Mouse (Mus musculus) forebrain, embryonic 11.5 days (tissue): ENCODE results near the gene Sh3bp4. TPM values are rescaled to one million over a fixed set of nuclear protein-coding genes. Genes with fewer than 3 reads are reported as not detected.
A peak's percentile ranks its signal among the peaks of the same experiment; 100 is the strongest.

ENCODE experiments used
- ATAC-seq: fragments of 200-750 bp; cut with Nextera tagmentation; replicated peaks from 2 replicates; pipeline ENCODE4 v1.8.0; 2017; ENCODE audit warnings: moderate TSS enrichment; ENCODE audit not compliant: low FRiP score
- DNase-seq: peaks from one replicate; pipeline ENCODE4 v3.0.0-alpha.2; 2017; ENCODE audit warnings: low spot score
- H3K27ac ChIP-seq: fragments of 300-500 bp; sonication (generic); 2 replicates; pipeline ENCODE4 v1.5.1; 2014; ENCODE audit warnings: low read depth, low read length
- H3K27me3 ChIP-seq: fragments of 300-500 bp; sonication (generic); 2 replicates; pipeline ENCODE4 v1.6.1; 2014; ENCODE audit warnings: mild to moderate bottlenecking, low read length, mixed read lengths; ENCODE audit not compliant: control insufficient read depth, insufficient read depth
- H3K36me3 ChIP-seq: fragments of 300-500 bp; sonication (generic); 2 replicates; pipeline ENCODE4 v1.6.1; 2014; ENCODE audit warnings: mild to moderate bottlenecking, low read length, moderate library complexity, mixed read lengths; ENCODE audit not compliant: control insufficient read depth, insufficient read depth
- H3K4me1 ChIP-seq: fragments of 300-500 bp; sonication (generic); replicated peaks from 2 replicates; pipeline ENCODE4 v1.6.1; 2014; ENCODE audit warnings: low read length, mixed read lengths; ENCODE audit not compliant: control insufficient read depth, insufficient read depth
- H3K4me2 ChIP-seq: fragments of 300-500 bp; sonication (generic); 2 replicates; pipeline ENCODE4 v1.6.1; 2014; ENCODE audit warnings: low read depth, mild to moderate bottlenecking, low read length, moderate library complexity, mixed read lengths; ENCODE audit not compliant: severe bottlenecking
- H3K4me3 ChIP-seq: fragments of 300-500 bp; sonication (generic); 2 replicates; pipeline ENCODE4 v1.5.1; 2014; ENCODE audit warnings: low read depth, low read length
- H3K9ac ChIP-seq: fragments of 300-500 bp; sonication (generic); 2 replicates; pipeline ENCODE4 v1.6.1; 2014; ENCODE audit warnings: low read length
- H3K9me3 ChIP-seq: fragments of 300-500 bp; sonication (generic); 2 replicates; pipeline ENCODE4 v1.6.1; 2016; ENCODE audit warnings: low read length, mixed read lengths; ENCODE audit not compliant: control insufficient read depth
- WGBS: fragments of 180-500 bp; shearing (Covaris S2); extraction: QIAGEN DNeasy Blood & Tissue Kit; methylation state at CpG from one replicate; pipeline ENCODE4 v1.1.7; 2014; 5-methylcytosine and 5-hydroxymethylcytosine counted together
- polyA plus RNA-seq: library from polyadenylated mRNA; unstranded; fragments of >200 nt; fragmentation: Nextera tagmentation; extraction: Ambion mirVana; gene quantifications from 2 replicates; pipeline ENCODE4 v1.2.1, GENCODE M21; 2014

The Sh3bp4 gene
- polyA plus RNA-seq, 1 experiment from 2014 or later: 29.3 TPM

- ATAC-seq (no peak), DNase-seq (no peak)
- H3K9me3 ChIP-seq: no peaks in the 10 kb centered on the region
- no peak overlapping the region for H3K4me2 ChIP-seq
- peaks cover 41% of the 10 kb centered on the region for H3K4me1 ChIP-seq
- H3K4me3 ChIP-seq: no peak overlapping the region
- no peaks in the 10 kb centered on the region for H3K27me3 ChIP-seq
- no peaks in the 10 kb centered on the region for H3K36me3 ChIP-seq
- H3K27ac ChIP-seq: no peak overlapping the region
- H3K9ac ChIP-seq: no peak overlapping the region
- 62% methylated on average over 5 of the region's 5 CpGs for WGBS
Observed at GRCm38 (mm10) chr1:89093696-89094095, 23.5 kb downstream of the Sh3bp4 start.

- Histone ChIP-seq H3K4me1 (peaks cover 41% of the 10 kb centered on the region), H3K36me3 (no peaks in the 10 kb centered on the region), H3K9ac (no peak overlapping the region), H3K9me3 (no peaks in the 10 kb centered on the region), H3K4me3 (no peak overlapping the region), H3K27me3 (no peaks in the 10 kb centered on the region), H3K27ac (no peak overlapping the region), H3K4me2 (no peak overlapping the region)
- DNase-seq (no peak), ATAC-seq (no peak)
- 60% methylated on average over 4 of the region's 4 CpGs for WGBS
Observed at GRCm38 (mm10) chr1:89094416-89094815, 24.2 kb downstream of the Sh3bp4 start.

GRCm38 (mm10) chr1:89095642-89096424 lies 25.6 kb downstream of the Sh3bp4 start:
- Histone ChIP-seq H3K4me1 (peaks cover 41% of the 10 kb centered on the region), H3K4me3 (no peak overlapping the region), H3K4me2 (no peak overlapping the region; the same call in 1 of the 2 replicates), H3K9me3 (no peaks in the 10 kb centered on the region), H3K27ac (peak overlapping the region; percentile 50; the same call in 1 of the 2 replicates), H3K9ac (no peak overlapping the region), H3K36me3 (no peaks in the 10 kb centered on the region), H3K27me3 (no peaks in the 10 kb centered on the region)
- WGBS: 14% methylated on average over 14 of the region's 14 CpGs
- peak; percentile 55 for ATAC-seq
- peak; percentile 64 for DNase-seq

- no peak overlapping the region for H3K9ac ChIP-seq
- peaks cover 6% of the 10 kb centered on the region for H3K4me1 ChIP-seq
- 24% methylated on average over 14 of the region's 15 CpGs for WGBS
- ATAC-seq (no peak), DNase-seq (no peak)
- peak overlapping the region; percentile 54; the same call in 1 of the 2 replicates for H3K27ac ChIP-seq
- no peaks in the 10 kb centered on the region for H3K36me3 ChIP-seq
- no peaks in the 10 kb centered on the region for H3K9me3 ChIP-seq
- no peak overlapping the region for H3K4me2 ChIP-seq
- no peak overlapping the region for H3K4me3 ChIP-seq
- no peaks in the 10 kb centered on the region for H3K27me3 ChIP-seq
Observed at GRCm38 (mm10) chr1:89102231-89103003, 32.2 kb downstream of the Sh3bp4 start.

- H3K36me3 ChIP-seq: no peaks in the 10 kb centered on the region
- 19% methylated on average over 3 of the region's 3 CpGs for WGBS
- peaks cover 8% of the 10 kb centered on the region for H3K4me1 ChIP-seq
- H3K27me3 ChIP-seq: no peaks in the 10 kb centered on the region
- no peaks in the 10 kb centered on the region for H3K9me3 ChIP-seq
- no peak for DNase-seq
- H3K27ac ChIP-seq: no peak overlapping the region
- H3K9ac ChIP-seq: no peak overlapping the region
- H3K4me3 ChIP-seq: no peak overlapping the region
- no peak for ATAC-seq
- no peak overlapping the region for H3K4me2 ChIP-seq
Observed at GRCm38 (mm10) chr1:89103004-89103263, 32.7 kb downstream of the Sh3bp4 start.

- Histone ChIP-seq H3K36me3 (no peaks in the 10 kb centered on the region), H3K4me3 (no peak overlapping the region), H3K4me2 (no peak overlapping the region), H3K9me3 (no peaks in the 10 kb centered on the region), H3K27ac (no peak overlapping the region), H3K27me3 (no peaks in the 10 kb centered on the region), H3K4me1 (peaks cover 10% of the 10 kb centered on the region), H3K9ac (no peak overlapping the region)
- DNase-seq: no peak
- no peak for ATAC-seq
- 86% methylated on average over 12 of the region's 12 CpGs for WGBS
Observed at GRCm38 (mm10) chr1:89103505-89103904, 33.3 kb downstream of the Sh3bp4 start.

- no peak for DNase-seq
- Histone ChIP-seq H3K4me1 (peaks cover 16% of the 10 kb centered on the region), H3K36me3 (no peaks in the 10 kb centered on the region), H3K27ac (no peak overlapping the region), H3K9me3 (no peaks in the 10 kb centered on the region), H3K27me3 (no peaks in the 10 kb centered on the region), H3K4me3 (no peak overlapping the region), H3K9ac (no peak overlapping the region), H3K4me2 (no peak overlapping the region)
- ATAC-seq: no peak
- WGBS: 84% methylated on average over 13 of the region's 13 CpGs
Observed at GRCm38 (mm10) chr1:89104066-89104765, 34.0 kb downstream of the Sh3bp4 start.

- Histone ChIP-seq H3K9ac (no peak overlapping the region), H3K27me3 (no peaks in the 10 kb centered on the region), H3K4me3 (no peak overlapping the region), H3K4me2 (no peak overlapping the region), H3K9me3 (no peaks in the 10 kb centered on the region), H3K27ac (no peak overlapping the region), H3K4me1 (peaks cover 16% of the 10 kb centered on the region), H3K36me3 (no peaks in the 10 kb centered on the region)
- ATAC-seq (no peak), DNase-seq (no peak)
- WGBS: 94% methylated on average over 18 of the region's 18 CpGs
Observed at GRCm38 (mm10) chr1:89105891-89106830, 35.9 kb downstream of the Sh3bp4 start.
